Mouse (Mus musculus) erythroblast, embryonic 14.5 days (primary cell): ENCODE results near the gene Plac9b.
"Not testable (repeated sequence)": the region's sequence is repeated elsewhere in the genome, so short reads cannot be mapped to it uniquely, and the experiment has no call there.

Experiments
- GATA1 ChIP-seq: IDR thresholded peaks from 2 replicates; pipeline ENCODE4 v1.6.1; 2012; ENCODE audit warnings: low read length, inconsistent platforms, mixed read lengths
- TAL1 ChIP-seq: IDR thresholded peaks from 3 replicates; pipeline ENCODE4 v1.6.1; 2012; ENCODE audit warnings: low read length, inconsistent platforms, mixed read lengths

- TF ChIP-seq TAL1, GATA1: not testable (repeated sequence)
Observed at GRCm38 (mm10) chr14:26173955-26174354, 8.3 kb downstream of the Plac9b start.
